Mouse (Mus musculus): Measurements from ENCODE around the gene Dlk2.

Dlk2 gene

GRCm38 (mm10) chr17:46297364-46298219 lies at the start of gene Dlk2:
TSS of gene Dlk2 (plus strand) at chr17:46297421.
- no peak for DNase-seq (ENCODE audit: low read depth, low spot score)

GRCm38 (mm10) chr17:46247512-46248188 lies 49.6 kb upstream of the Dlk2 start, which contains the start of the genes Polr1c and Yipf3:
TSS of gene Polr1c (minus strand) at chr17:46248054.
TSS of gene Yipf3 (plus strand) at chr17:46248080.
- peak; percentile 83 for DNase-seq (ENCODE audit: low read depth, low spot score)

GRCm38 (mm10) chr17:46248189-46248522 lies 49.1 kb upstream of the Dlk2 start:
- DNase-seq (ENCODE audit: low read depth, low spot score), result no peak

GRCm38 (mm10) chr17:46251174-46251573 lies 46.0 kb upstream of the Dlk2 start:
- DNase-seq (ENCODE audit: low read depth, low spot score), result no peak

GRCm38 (mm10) chr17:46252571-46253451 lies 44.4 kb upstream of the Dlk2 start:
- DNase-seq (ENCODE audit: low read depth, low spot score), result no peak

- DNase-seq (ENCODE audit: low read depth, low spot score), result peak; percentile 75
Observed at GRCm38 (mm10) chr17:46253452-46254084, 43.7 kb upstream of the Dlk2 start, which contains the start of gene Lrrc73. TSS of gene Lrrc73 (plus strand) at chr17:46253531.

GRCm38 (mm10) chr17:46254106-46254505 lies 43.1 kb upstream of the Dlk2 start:
- no peak for DNase-seq (ENCODE audit: low read depth, low spot score)

- no peak for DNase-seq (ENCODE audit: low read depth, low spot score)
Observed at GRCm38 (mm10) chr17:46255147-46255546, 42.1 kb upstream of the Dlk2 start.

- no peak for DNase-seq (ENCODE audit: low read depth, low spot score)
Observed at GRCm38 (mm10) chr17:46258279-46259053, 38.8 kb upstream of the Dlk2 start.

GRCm38 (mm10) chr17:46259675-46260074 lies 37.5 kb upstream of the Dlk2 start:
- DNase-seq (ENCODE audit: low read depth, low spot score), result no peak

- DNase-seq (ENCODE audit: low read depth, low spot score), result no peak
Observed at GRCm38 (mm10) chr17:46262201-46262694, 35.0 kb upstream of the Dlk2 start.

- no peak for DNase-seq (ENCODE audit: low read depth, low spot score)
Observed at GRCm38 (mm10) chr17:46265502-46265901, 31.7 kb upstream of the Dlk2 start.

- peak; percentile 36 for DNase-seq (ENCODE audit: low read depth, low spot score)
Observed at GRCm38 (mm10) chr17:46265918-46266618, 31.2 kb upstream of the Dlk2 start.

- no peak for DNase-seq (ENCODE audit: low read depth, low spot score)
Observed at GRCm38 (mm10) chr17:46266986-46267385, 30.2 kb upstream of the Dlk2 start.

GRCm38 (mm10) chr17:46267511-46267910 lies 29.7 kb upstream of the Dlk2 start:
- DNase-seq (ENCODE audit: low read depth, low spot score), result no peak

- no peak for DNase-seq (ENCODE audit: low read depth, low spot score)
Observed at GRCm38 (mm10) chr17:46268026-46268720, 29.0 kb upstream of the Dlk2 start.

- DNase-seq (ENCODE audit: low read depth, low spot score), result no peak
Observed at GRCm38 (mm10) chr17:46269771-46270534, 27.3 kb upstream of the Dlk2 start.

GRCm38 (mm10) chr17:46272058-46272457 lies 25.2 kb upstream of the Dlk2 start:
- no peak for DNase-seq (ENCODE audit: low read depth, low spot score)
